Mouse (Mus musculus) CH12F3 (cell line): ENCODE measurements at regions not wholly inside any gene's neighbourhood (a gene's known extent, or its start where the extent isn't known, plus 50 kb on each side); places are given as distances from the start of the nearest gene placed in this dataset.

Experiments
- in situ Hi-C: fragments of 300-500 bp; cut with MboI; formaldehyde crosslinking; loops from 2 replicates; pipeline ENCODE4 v1.14.3; 2020; ENCODE audit warnings: low sequenced_read_pairs

- in situ Hi-C loops, result no loop called here
Observed at GRCm38 (mm10) chr8:26504319-26505035, 385.1 kb downstream of the Gm45692 start.

DNA sequence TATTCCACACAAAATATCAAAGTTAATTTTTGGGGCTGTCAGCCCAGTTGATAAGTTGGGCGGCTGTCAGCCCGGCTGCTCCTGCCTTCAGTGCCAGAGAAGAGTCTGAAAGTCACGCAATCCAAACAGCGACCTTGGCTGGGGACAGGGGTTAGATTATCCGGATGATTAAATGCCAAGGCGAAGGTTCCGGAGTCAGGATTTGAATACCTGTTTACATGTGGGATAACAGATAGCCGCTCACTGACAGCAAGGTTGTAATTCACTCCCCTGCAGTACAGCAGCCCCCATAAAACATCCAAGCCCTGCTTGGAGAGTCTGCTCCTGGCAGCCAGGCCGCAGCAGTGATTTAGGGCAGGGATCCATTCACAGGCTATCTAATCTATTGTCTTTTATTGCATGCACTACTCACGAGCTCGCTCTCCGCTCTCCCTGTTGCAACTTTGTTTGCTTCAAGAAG is 388.3 kb downstream of the Gm45692 start:
- in situ Hi-C loops, result no loop called here

- in situ Hi-C loops, result no loop called here
Observed at GRCm38 (mm10) chr8:26509254-26509653, 389.9 kb downstream of the Gm45692 start.

- in situ Hi-C loops, result no loop called here
Observed at GRCm38 (mm10) chr8:26513001-26513400, 393.7 kb downstream of the Gm45692 start.

DNA sequence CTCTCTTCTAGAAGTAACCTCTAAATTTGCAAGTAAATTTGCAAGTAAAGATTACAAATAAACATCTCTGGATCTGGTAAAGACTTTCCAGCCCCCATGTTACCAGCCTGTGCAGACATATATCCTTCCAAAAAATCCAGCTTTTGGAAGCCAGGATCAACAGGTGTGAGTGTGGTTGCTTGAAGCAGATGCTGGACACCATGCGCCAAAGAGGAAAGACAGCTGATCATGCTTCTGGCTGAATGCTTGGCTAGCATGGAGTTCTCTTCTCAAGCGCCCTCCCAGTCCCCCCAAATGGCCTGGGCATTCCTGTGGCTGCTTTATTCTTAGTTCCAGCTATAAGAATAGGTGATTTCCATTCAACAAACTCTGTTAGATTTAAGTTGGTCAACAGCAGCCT is 404.9 kb downstream of the Gm45692 start:
- in situ Hi-C loops, result no loop called here

DNA sequence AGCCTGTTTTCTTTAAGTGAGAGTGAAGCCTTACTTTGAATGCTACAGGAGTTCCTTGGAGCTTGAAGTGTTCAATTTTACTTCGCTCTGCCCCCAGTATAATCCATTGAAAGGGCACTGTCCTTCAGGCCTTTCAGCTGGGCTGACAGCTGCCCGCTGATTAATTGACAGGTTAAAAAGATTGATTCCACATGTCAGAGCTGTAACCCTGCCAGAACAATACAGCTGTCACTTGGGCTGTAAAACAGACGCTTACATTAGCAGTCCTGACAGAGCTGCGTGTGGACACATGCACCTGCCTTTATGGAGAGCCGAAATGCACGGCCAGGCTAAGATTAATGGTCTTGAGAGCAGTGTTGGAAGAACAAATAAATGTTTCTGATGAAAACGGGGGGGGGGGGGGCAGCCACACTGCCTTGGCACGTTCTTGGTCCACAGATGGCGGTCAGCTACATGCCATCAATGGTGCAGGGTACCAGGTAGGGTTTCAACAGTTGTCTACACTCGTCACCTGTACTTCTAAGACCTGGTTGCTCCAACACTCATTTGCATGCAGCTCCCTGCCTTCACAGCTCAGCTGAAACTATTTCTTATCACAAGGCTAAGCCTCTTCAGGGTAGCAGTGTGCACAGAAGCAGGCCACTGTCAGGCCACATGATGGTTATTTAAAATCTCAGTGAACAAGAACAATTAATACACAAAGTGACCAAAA is 407.3 kb downstream of the Gm45692 start:
- in situ Hi-C loops, result no loop called here

DNA sequence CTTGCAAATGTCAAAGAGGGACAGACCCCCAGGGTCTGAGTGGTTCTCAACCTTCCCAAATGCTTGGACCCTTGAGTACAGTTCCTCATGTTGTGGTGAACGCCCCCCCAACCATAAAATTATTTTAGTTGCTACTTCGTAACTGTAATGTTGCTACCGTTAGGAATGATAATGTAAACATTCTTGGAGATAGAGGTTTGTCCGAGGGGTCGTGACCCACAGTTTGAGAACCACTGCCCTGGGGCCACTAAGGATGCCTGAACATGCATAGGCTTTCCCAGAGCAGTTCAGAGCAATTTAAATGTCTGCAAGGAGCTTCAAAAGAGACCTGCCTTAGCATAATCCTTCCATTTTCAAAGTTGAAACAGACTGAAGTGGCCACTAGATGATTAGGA is 407.8 kb downstream of the Gm45692 start:
- in situ Hi-C loops, result no loop called here

DNA sequence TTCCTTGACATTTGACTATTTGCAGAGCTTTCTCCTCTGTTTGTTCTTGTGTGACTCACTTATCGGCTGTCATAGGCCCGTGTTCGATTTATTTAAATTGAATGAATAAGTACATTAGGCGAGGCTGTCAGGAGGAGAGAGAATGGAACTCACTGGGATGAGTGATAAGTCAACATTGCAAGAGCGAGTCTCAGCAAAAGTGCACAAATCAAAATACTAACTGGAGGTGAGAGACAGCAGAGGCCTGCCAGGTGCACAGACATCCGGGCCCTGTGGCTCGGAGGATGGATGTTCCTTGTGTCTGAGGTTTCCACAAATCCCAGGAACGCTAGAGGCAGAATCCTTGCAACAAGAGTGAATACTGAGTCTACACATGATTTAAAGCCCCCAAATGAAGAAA is 410.6 kb downstream of the Gm45692 start:
- in situ Hi-C loops, result no loop called here

GRCm38 (mm10) chr8:26533444-26534421 is 414.4 kb downstream of the Gm45692 start:
- in situ Hi-C loops, result no loop called here

GRCm38 (mm10) chr8:26535816-26536215 is 416.5 kb downstream of the Gm45692 start:
- in situ Hi-C loops, result no loop called here

DNA sequence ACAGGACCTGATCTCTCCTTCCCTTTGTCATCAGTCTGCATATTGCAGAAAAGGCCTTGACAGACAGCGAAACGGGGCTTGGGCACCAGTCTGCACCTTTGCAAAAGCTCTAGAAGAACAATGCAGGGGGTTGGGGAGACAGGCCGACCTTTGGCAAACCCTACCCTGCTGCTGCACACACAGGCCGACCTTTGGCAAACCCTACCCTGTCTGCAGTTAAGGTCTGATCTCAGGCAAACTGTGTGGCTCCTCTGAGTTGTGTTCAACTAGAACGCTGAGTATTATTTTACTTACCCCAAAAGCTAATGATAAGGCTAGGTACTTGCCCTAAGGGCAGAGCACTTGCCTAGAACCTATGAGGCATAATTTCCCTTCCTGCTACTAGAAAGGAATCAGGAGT is 423.4 kb upstream of the Zfp703 start:
- in situ Hi-C loops, result no loop called here

GRCm38 (mm10) chr8:26559196-26559595 is 417.9 kb upstream of the Zfp703 start:
- in situ Hi-C loops, result no loop called here

DNA sequence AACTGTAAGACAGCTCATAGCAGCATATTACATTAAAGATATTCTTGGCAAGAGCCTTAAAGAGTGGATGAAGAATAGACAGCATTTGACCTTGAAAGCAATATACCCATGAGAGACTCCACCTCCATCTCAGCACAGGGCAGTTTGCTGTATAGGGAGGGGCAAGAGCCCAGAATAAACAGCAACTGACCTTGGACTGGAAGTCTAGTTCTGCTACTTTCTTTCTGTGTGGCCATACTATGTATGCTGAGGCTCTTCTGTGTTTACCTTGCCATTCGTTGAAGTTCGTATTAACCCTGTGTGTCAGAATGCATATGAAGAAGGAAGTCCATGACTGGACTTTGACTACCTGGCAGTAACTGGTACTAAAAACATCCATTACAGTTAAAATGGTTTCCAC is 414.0 kb upstream of the Zfp703 start:
- in situ Hi-C loops, result no loop called here

GRCm38 (mm10) chr8:26564254-26564653 is 412.9 kb upstream of the Zfp703 start:
- in situ Hi-C loops, result no loop called here

GRCm38 (mm10) chr8:26568423-26569060 is 408.6 kb upstream of the Zfp703 start:
- in situ Hi-C loops, result no loop called here

DNA sequence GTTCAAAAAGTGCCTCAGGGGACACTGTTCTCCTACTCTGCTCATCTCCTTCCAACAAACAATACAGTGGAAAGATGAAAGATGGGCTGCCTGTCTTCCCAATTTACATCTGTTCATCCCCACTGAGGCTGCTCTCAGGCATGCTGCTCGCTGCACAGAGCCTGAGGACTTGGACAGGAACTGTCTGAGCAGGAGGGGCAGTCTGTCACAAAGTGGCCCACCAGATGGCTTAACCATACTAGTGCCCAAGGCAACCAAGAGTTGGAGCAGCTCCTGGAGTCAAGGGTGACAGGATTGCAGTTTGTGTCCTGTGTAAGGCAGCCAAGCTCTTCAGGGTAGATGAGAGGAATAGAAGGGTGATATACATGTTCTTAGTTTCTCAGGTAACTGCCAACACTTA is 388.3 kb upstream of the Zfp703 start:
- in situ Hi-C loops, result no loop called here

GRCm38 (mm10) chr8:26590591-26591212 is 386.4 kb upstream of the Zfp703 start:
- in situ Hi-C loops, result no loop called here

DNA sequence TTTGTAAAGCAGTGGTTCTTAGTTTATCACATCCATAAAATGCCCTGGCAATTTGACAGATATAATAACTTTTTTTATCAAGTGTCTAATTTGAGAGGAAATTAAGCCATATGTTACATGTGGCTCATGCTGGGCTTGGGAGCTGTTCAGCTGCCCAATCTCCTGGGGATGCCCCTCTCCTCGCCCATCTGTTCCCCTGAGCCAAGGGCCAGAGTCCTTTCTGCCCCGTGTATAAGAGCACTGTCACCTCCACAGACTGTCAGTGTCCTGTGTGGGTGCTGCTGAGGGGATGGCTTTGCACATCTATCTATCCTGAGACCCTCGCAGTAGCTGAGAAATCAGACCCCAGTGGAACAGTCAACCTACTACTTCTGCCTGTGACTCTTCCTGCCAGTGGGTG is 385.9 kb upstream of the Zfp703 start:
- in situ Hi-C loops, result no loop called here

DNA sequence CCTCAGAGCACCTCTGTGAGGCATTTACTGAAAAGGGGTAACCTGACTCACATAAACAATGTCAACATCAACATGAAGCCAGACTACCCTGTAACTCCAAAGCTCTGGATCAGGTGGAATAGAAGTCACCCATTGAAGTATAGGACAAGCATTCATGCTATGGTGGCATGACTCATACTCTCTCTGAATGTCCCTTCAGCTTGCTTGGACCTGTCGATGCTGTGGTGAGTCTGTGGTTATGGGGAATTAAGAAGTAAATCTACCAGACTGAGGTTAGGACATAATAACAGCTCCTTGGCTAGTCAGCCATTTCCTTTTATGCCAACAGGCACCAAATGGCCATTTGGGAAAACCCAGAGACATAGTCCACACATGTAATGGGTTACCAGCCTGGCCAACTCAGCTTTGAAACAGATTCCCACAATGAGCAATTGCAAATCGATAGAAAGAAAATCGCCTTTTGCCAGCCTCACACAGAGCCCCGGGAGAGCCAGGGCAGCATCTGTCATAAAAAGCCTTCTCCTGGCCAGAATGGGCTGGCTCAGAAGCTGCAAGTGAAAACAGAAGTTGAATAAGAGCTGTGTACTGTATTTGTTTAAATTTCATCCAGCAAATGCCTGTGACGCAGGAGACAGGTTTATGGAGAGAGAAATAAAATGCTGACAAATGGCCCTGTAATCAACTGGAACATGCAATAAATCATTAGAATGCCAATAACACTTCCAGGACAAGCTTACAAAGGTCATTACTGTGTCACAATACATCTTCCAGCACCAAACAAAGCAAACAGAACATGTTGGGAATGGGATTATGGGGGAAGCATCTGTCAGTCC is 383.4 kb upstream of the Zfp703 start:
- in situ Hi-C loops, result no loop called here
